Mouse (Mus musculus): Measurements from ENCODE around the gene Angptl2.

The Angptl2 gene

DNA sequence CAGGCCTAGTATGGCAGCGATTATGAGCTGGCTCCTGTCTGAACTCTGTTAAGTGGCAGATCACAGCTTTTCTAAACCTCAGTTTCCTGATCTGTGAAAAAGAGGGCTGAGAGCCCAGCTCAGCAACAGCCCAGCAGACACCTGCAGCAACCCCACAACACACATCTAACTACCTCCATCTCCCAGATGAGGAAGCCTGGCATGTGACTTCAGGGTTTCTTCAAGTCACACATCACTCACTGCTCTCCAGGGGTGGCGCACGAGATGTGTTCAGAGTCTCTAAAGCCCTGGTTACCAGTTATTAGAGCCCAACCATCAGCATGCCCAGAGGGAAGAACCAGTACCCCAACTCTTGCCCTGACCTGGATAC lies 1.5 kb downstream of the Angptl2 start:
- no peak for TF ChIP-seq GATA4 (IDR thresholded peaks at IDR 0.05; ENCODE audit: insufficient replicate concordance, low read length)

DNA sequence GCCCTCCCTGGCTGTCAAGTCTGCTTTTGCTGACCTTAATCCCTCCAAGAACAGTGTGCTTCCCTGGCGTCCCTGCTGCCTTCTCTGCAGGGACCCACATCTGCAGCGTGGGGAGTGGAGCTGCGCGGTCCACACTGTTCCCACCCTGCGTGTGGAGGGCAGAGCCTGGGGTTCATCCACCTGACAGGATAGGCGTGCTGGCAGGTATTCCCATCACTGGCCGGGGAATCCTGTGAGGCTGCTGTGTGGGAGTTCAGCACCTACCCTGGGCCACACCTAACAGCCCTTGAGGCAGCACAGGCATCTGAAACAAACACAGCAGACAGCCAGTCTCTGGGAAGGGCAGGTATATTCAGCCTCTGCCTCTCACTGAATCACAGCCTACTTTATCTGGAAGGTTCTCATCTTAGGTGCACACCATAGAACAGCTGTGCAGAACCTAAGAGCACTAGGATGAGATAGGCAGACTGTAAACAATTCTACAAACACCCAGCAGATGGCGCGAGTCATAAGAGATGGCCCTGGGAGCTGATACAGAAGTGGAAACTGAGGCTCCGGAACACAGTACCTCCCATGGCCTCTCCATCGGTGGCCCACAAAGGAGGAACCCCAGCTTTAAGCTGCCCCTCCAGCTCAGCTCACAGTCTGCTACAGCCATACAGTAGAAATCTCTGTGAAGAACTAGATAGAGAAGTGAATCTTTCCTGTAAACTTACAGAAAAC lies 3.2 kb downstream of the Angptl2 start:
- TF ChIP-seq GATA4 (IDR thresholded peaks at IDR 0.05; ENCODE audit: insufficient replicate concordance, low read length) = no peak

DNA sequence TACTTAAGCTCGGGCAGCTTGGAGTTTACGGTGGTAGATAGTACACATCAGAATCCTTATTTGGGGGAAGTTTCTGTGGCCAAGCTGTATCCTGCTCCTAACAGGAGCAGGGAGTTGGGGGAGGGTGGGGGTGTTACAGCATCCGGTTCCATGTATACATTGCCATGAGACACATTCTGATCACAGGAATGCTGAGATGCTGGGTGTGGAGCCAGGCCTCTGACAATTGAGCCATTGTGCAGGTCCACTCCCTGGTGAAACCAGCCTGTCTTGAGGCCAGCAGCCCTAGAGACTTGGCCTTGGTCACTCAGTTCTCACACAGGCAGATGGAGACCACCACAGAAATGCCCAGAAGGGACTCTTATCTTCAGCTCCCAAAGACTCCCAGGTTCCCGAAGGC lies 3.8 kb downstream of the Angptl2 start:
- no peak for TF ChIP-seq GATA4 (IDR thresholded peaks at IDR 0.05; ENCODE audit: insufficient replicate concordance, low read length)

DNA sequence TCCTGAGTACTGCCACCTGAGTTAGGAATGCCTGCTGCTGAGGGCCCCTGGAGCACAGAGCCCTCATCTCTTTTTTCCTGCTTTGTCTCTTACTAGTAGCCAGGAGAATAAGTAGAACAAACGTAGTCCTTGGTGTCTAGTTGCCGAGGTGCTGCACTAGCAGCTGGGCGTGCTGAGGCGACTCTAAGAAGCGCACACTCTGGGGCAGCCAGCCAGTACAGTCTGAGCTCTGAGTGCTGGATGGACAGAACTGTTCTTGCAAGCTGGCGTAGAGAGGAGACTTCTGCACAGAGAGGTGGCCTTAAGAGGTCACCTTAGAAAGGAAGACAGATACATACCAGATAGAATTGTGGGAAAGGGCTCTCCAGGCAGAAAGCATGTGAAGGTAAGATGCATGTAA lies 4.4 kb downstream of the Angptl2 start:
- no peak for TF ChIP-seq GATA4 (IDR thresholded peaks at IDR 0.05; ENCODE audit: insufficient replicate concordance, low read length)

DNA sequence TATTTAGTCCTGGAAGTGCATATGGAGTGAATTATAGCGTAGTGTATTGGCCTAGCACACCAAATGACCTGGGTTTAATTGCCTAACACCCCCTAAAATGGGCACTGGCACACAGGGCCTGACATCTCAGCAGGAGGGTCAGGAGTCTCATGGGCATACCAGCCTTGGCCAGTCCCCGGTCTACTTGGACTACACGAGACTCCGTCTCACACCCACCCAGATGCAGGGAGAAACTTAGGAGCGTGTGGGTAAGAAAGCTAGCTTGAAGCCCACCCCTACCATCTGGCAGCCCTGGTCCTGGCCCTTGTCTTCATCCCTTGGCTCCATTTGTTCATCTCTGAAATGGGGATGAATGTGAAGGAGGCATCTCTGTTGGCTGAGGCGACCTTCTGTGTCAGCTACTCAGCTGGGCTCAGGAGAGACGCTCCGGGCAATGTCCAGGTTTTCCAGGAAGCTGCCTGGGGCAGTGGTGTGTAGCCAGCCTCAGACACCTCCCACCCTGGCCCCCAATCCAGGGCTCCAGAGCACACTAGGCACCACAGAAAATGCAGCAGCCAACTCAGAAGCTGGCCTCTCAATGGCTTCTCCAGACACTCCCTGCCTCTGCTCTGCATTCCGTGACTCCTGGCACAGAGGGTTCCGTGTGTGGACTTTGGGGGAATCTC lies 4.9 kb downstream of the Angptl2 start:
- no peak for TF ChIP-seq GATA4 (IDR thresholded peaks at IDR 0.05; ENCODE audit: insufficient replicate concordance, low read length)

DNA sequence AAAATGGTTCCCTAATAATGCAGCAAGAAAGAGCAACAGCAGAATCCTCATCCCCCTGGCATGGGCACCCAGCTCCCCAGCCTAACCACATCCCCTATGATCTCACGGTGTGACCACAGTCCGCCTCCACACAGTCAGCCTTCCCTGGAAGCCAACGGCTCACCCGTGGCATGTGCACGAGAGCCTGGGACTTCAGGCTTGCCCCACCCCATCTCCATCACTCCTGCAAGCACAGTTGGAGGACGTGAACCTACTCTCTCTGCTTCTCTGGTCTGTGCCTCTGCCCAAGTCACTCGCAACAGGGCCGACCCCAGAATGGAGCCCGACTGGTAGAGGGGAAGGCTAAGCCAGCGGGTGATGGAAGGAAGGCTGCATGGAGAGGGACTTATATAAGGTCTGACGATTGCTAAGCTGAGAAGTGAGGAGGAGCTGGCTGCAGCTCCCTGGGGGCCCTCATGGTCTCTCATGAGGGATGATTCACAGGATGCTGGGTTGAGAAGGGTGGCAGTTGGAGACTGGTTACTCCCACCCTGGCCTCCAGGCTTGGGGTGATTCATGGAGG lies 5.6 kb downstream of the Angptl2 start:
- no peak for TF ChIP-seq GATA4 (IDR thresholded peaks at IDR 0.05; ENCODE audit: insufficient replicate concordance, low read length)

DNA sequence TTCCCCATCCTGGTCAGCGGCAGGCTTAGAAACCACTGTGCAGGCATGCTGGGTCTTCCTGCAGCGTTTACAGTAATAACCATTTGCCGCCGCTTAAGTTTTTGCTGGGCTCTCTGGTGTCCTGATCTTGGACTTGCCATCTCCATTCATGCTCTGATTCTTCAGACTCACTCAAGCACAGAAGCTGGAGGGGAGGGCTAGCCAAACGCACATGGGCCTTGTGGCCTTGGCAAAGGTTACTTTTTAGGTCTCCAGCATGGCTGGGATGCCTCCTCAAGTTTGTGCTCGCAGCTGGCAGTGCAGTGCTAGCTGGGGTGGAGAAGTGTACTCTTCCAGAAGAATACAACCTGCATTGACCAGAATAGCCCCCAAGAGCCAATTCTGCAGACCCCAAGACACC lies 6.6 kb downstream of the Angptl2 start:
- no peak for TF ChIP-seq GATA4 (IDR thresholded peaks at IDR 0.05; ENCODE audit: insufficient replicate concordance, low read length)

DNA sequence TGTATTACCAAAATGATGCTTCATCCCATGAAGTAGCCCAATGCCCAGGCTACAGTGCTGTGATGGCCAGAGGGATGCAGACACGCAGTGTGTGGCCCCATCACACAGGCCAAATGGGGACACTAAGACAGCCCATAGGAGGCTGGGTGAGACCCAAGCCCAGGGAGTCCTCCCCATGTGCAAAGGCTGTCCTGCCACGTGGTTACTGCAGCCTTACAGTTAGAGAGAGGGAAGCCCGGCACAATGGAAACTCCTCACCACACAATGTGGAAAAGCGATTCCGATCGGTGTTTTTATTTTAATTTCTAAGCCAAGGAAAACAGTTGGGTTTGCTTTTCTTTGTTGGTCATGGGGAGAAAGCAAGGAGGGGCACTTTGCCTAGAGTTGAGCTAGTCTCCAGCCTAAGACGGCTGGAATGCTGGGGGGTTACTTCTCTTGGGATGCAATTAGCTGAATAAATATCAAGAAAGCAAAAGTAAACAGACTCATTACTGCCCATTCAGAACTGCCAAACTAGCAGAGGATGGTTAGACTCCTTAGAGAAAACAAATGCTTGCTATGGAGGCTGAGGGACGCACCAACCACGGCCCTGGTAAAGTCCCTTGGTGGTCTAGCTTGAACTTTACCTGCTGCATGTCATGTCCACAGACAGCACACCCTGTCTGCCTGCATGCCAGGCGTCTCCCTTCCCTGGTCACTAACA lies 7.9 kb downstream of the Angptl2 start:
- TF ChIP-seq GATA4 (IDR thresholded peaks at IDR 0.05; ENCODE audit: insufficient replicate concordance, low read length) = no peak

DNA sequence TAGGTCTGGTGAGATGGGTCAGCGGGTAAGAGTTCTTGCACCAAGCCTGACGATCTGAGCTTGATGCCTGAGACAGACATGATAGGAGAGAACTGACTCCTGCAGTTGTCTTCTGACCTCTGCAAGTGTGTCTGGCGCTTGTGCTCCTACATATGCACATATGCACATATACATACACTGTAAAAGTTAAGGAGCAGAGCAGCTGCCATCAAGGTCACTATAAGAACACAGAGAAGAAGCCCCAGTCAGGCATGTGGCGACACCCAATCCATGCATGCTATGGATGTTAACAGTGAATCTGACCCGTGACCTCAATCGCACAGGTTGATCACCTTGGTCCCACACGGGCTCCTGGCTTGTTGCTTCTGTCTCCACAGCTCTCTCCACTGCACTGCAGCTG lies 10.1 kb downstream of the Angptl2 start:
- TF ChIP-seq GATA4 (IDR thresholded peaks at IDR 0.05; ENCODE audit: insufficient replicate concordance, low read length) = no peak

DNA sequence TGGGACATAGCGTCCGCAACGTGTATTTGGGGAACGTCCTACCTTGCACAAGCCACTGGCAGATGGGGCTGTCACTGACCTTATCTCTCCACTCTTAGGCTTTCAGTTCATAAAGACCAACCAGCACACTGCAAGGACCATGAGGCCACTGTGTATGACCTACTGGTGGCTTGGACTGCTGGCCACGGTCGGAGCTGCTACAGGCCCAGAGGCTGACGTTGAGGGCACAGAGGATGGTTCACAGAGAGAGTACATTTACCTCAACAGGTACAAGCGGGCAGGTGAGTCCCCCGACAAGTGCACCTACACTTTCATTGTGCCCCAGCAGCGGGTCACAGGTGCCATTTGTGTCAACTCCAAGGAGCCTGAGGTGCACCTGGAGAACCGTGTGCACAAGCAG lies 12.2 kb downstream of the Angptl2 start:
- no peak for TF ChIP-seq GATA4 (IDR thresholded peaks at IDR 0.05; ENCODE audit: insufficient replicate concordance, low read length)

DNA sequence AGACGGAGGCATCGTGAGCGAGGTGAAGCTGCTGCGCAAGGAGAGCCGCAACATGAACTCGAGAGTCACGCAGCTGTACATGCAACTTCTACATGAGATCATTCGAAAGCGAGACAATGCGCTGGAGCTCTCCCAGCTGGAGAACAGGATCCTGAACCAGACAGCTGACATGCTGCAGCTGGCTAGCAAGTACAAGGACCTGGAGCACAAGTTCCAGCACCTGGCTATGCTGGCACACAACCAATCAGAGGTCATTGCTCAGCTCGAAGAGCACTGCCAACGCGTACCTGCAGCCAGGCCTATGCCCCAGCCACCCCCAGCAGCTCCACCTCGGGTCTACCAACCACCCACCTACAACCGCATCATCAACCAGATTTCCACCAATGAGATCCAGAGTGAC lies 12.7 kb downstream of the Angptl2 start:
- no peak for TF ChIP-seq GATA4 (IDR thresholded peaks at IDR 0.05; ENCODE audit: insufficient replicate concordance, low read length)

DNA sequence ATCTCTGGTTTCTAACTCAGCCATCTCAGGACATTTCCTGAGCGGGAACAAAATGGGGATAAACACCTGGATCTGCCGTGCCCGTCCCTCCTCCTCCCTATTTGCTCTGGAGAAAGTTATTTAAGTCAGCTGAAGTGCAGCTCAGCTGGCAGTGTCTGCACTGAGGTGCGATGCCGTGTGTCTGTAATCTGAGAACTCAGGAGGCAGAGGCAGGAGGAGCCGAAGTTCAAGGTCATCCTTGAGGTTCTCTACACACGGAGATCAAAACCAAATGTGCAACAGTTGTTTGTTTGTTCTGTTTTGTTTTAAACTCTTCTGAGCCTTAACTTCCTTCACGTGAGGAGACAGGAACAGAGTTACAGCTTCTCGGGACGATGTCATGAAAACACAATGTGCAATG lies 14.8 kb downstream of the Angptl2 start:
- TF ChIP-seq GATA4 (IDR thresholded peaks at IDR 0.05; ENCODE audit: insufficient replicate concordance, low read length) = no peak

DNA sequence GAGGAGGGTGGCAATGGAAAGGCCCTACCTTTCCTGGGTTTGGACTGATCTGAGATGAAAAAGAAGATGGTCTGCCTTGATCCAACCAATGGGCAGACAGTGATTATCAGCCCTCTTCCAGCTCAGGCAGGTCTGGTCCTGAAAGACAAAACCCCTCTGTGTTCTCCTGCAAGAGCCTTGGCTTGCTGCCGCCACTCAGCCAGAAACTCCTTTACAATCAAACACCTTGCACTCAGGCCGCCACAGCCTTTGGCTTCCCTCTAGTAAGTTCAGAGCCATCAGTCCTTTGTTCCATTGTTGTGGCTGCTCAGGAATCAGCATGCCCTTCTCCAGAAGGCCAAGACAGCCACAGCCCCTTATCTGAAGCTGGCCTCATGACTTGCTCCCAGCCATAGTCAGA lies 15.9 kb downstream of the Angptl2 start:
- no peak for TF ChIP-seq GATA4 (IDR thresholded peaks at IDR 0.05; ENCODE audit: insufficient replicate concordance, low read length)

DNA sequence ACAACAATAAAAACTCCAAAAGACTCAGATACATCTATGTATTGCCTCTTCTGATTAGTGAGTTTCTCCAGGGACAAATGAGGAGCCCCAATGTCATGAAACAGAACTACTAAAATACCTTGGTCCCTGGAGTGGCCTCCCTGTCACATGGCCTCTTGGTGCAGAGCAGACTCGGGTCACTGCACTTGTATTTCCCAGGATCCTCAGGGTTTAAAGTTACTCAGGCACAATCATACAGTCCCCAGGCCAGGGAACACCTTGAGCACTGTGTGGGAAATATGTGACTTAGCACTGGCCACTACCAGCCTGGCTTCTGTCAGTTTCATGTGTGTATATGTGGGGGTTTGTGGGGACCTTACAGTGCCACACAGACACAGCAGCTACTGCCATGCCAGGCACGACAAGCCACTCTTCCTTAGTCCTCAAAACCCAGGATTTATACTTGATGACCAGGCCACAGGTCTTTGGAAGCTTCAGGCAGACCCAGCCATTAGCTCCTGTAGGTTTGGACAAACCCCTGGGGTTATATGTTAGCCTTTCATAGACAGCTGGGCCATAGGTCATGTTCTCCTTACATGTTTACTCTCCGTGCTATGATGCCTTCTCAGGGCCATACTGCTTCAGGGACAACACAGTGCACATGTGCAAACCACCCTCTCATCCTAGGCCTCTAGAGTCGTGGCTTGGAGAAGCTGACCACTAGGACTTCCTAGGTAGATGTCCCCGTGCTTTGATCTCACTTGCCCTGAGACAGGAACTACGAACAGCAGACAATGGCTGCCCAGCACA lies 17.1 kb downstream of the Angptl2 start:
- TF ChIP-seq GATA4 (IDR thresholded peaks at IDR 0.05; ENCODE audit: insufficient replicate concordance, low read length) = no peak

DNA sequence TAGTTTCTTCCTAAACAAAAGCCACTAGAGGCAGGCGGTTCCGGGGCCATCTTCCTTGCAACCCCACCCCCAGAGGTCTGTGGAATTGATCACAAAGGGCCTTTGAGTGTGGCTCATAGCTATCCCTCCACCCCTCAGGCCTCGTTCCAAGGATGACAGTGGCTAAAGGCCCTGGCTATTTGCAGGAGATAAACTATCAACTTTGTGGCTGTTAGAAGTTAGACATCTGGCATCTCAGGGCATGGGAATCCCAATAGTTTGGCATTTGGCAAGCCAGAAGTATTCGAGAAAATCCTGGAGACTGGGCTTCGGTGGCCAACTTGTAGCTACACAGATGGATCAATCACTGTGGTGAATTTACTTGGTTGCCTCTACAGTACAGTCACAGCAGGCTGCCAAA lies 18.0 kb downstream of the Angptl2 start:
- TF ChIP-seq GATA4 (IDR thresholded peaks at IDR 0.05; ENCODE audit: insufficient replicate concordance, low read length) = no peak

Measured in liver, adult (tissue).